10 mouse cellular contexts compared by ENCODE assay signal in genomic region chr1:55600496-55600895, GRCm38 (mm10).
DNase-seq lines count a peak whose midpoint lies in the region; ATAC-seq and TF ChIP-seq lines count a peak whose summit lies in the region.
"Had no signal": no experiment of that assay in that cellular context is flagged by ENCODE, and none has a peak within 500 bp of the region (broad histone marks: within the 10 kb centered on the region; RNA-seq: fewer than 3 reads in every experiment).

No protein-coding gene starts in this region.

- no peak overlapping the region for H3K27ac ChIP-seq in limb, embryonic 14.5 days (replicated peaks; ENCODE audit: low read depth, low read length)
- H3K27ac ChIP-seq in limb, embryonic 10.5 days: no peak overlapping the region
- H3K27ac ChIP-seq in kidney, adult 2 months (ENCODE audit: insufficient read depth, low read depth, low read length): no peak overlapping the region
- H3K27ac ChIP-seq: macrophage had no signal

- no peak overlapping the region for H3K4me3 ChIP-seq in limb, embryonic 14.5 days (replicated peaks; ENCODE audit: low read length)
- no peak overlapping the region for H3K4me3 ChIP-seq in limb, embryonic 10.5 days
- no peak overlapping the region for H3K4me3 ChIP-seq in kidney, adult 2 months (ENCODE audit: insufficient read depth, low read depth, low read length)

- TF ChIP-seq CTCF in kidney, adult 2 months (conservative IDR thresholded peaks at IDR 0.05; ENCODE audit: insufficient read depth, insufficient read length, low read depth, low read length): no peak

- WGBS in limb, embryonic 14.5 days: 73% methylated on average over 1 of the region's 1 CpGs
- WGBS in limb, embryonic 10.5 days: 76% methylated on average over 1 of the region's 1 CpGs
- 20% methylated on average over 1 of the region's 1 CpGs for WGBS in kidney, adult 2 months

- no peaks in the 10 kb centered on the region for H3K27me3 ChIP-seq in limb, embryonic 14.5 days (ENCODE audit: control insufficient read depth, insufficient read depth, low read length)
- H3K27me3 ChIP-seq in limb, embryonic 10.5 days (ENCODE audit: low read depth, poor library complexity, severe bottlenecking): no peaks in the 10 kb centered on the region
- no peaks in the 10 kb centered on the region for H3K27me3 ChIP-seq in kidney, adult 2 months (replicated peaks; ENCODE audit: control insufficient read depth, insufficient read depth, low read length)

- no peak for ATAC-seq in limb, embryonic 14.5 days (ENCODE audit: low FRiP score, low read depth)
- ATAC-seq: intestine, embryonic 16.5 days had no signal

- no peak for TF ChIP-seq POLR2A in limb, embryonic 14.5 days (IDR thresholded peaks at IDR 0.05; ENCODE audit: borderline replicate concordance, extremely low read depth, insufficient read depth, insufficient read length)
- TF ChIP-seq POLR2A in kidney, adult 2 months (IDR thresholded peaks at IDR 0.05; ENCODE audit: low read depth, low read length): no peak

- no peaks in the 10 kb centered on the region for H3K9me3 ChIP-seq in limb, embryonic 14.5 days (ENCODE audit: control insufficient read depth, low read length)
- H3K9me3 ChIP-seq in limb, embryonic 10.5 days (replicated peaks): no peaks in the 10 kb centered on the region

- H3K4me1 ChIP-seq in limb, embryonic 14.5 days (ENCODE audit: control insufficient read depth, insufficient read depth, low read length): no peaks in the 10 kb centered on the region
- no peaks in the 10 kb centered on the region for H3K4me1 ChIP-seq in limb, embryonic 10.5 days
- peaks cover 14% of the 10 kb centered on the region for H3K4me1 ChIP-seq in kidney, adult 2 months (ENCODE audit: control insufficient read depth, insufficient read depth, low read length)

- no peak overlapping the region for H3K4me2 ChIP-seq in limb, embryonic 14.5 days (replicated peaks; ENCODE audit: low read depth, low read length, severe bottlenecking)

- H3K9ac ChIP-seq in limb, embryonic 14.5 days (ENCODE audit: low read depth, low read length, severe bottlenecking): no peak overlapping the region

- no peaks in the 10 kb centered on the region for H3K36me3 ChIP-seq in limb, embryonic 14.5 days (ENCODE audit: control insufficient read depth, insufficient read depth, low read length)
- H3K36me3 ChIP-seq in limb, embryonic 10.5 days: no peaks in the 10 kb centered on the region
- H3K36me3 ChIP-seq in kidney, adult 2 months (ENCODE audit: control insufficient read depth, insufficient read depth, low read length): no peaks in the 10 kb centered on the region

- peak; percentile 19 for DNase-seq in limb, embryonic 14.5 days (ENCODE audit: low spot score)
- DNase-seq in limb, embryonic 10.5 days (ENCODE audit: low spot score): no peak
- DNase-seq in adrenal gland, postnatal 25 days: peak; percentile 20
- peak; percentile 72 for DNase-seq in kidney, adult 2 months
- DNase-seq in ovary, postnatal 14 days (ENCODE audit: low spot score): peak; percentile 28
- no peak for DNase-seq in yolk sac, embryonic 10.5 days (ENCODE audit: low spot score)
- DNase-seq in retina, postnatal 1 day: no peak
- DNase-seq: right cerebral cortex, adult 18-20 months had no signal

Comparison
In these comparisons a context has a peak if more than half of its experiments do, and no peak if none do; other contexts are left out.
1. DNase-seq: peak in limb, embryonic 14.5 days (single experiment), adrenal gland, postnatal 25 days (single experiment), kidney, adult 2 months (single experiment) and ovary, postnatal 14 days (single experiment); none in limb, embryonic 10.5 days (single experiment), yolk sac, embryonic 10.5 days (single experiment) and retina, postnatal 1 day (single experiment).